Mouse (Mus musculus) mesoderm, embryonic 11.5 days (tissue): ENCODE results near the gene Lztr1.
"Not testable (repeated sequence)": the region's sequence is repeated elsewhere in the genome, so short reads cannot be mapped to it uniquely, and the experiment has no call there.

Experiments used
- DNase-seq: peaks from one replicate; pipeline ENCODE4 v3.0.0-alpha.2; 2012; ENCODE audit warnings: low read depth, low spot score

Gene Lztr1

DNA sequence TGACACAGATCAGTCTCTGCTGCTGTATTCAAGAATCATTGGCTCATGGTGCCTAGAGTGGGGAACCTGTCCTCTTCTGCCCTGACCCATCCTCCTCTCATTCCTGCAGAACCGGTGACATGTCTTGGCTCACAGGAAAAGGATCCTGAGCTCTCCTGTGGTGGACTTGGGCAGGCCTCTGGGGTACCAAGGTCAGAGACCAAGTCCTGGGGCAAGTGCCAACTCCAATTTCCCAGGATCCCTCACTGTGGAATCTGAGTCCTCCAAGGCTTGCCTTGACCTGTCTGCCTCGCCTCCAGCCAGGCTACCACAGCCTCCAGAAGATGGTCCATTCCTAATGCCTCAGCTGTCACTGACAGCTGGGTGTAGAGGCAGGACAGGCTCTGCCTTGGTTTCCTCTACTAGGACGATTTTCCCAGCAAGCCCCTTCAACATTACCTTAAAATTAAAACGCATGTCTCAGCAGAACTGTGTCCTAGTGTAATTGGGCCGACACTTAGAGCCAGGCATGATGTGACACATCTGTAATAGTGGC is 1.4 kb upstream of the Lztr1 start:
- DNase-seq: no peak

DNA sequence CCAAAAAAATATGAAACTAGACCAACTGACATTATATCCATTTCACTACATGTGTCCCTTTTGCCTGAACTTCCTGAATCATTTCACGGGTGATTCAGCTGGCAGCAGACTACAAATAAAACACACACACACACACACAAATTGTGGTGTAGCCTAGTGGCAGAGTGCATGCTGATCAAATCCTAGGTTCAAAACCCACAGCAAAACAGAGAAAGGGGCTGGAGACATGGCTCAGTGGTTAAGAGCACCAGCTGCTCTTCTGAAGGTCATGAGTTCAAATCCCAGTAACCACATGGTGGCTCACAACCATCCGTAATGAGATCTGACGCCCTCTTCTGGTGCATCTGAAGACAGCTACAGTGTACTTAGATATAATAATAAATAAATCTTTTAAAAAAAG is 457 bp upstream of the Lztr1 start:
- DNase-seq: not testable (repeated sequence)

DNA sequence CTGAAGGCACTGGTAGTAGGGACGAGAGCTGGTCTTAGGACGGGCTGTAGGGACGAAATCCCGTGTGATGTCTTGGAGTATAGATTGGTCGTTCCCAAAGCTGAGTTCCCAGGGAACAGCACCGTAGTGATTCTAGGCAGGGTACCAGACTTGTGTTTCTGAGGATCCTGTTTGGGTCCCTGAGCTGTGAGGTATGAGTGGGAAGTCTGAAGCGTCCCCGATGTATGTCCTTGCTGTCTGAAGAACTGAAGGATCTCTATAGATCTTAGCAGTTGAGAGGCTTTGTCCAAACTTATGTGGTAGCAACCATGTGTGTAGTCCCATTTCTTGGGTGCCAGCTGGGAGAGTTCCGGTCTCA is 731 bp downstream of the Lztr1 start:
- no peak for DNase-seq

DNA sequence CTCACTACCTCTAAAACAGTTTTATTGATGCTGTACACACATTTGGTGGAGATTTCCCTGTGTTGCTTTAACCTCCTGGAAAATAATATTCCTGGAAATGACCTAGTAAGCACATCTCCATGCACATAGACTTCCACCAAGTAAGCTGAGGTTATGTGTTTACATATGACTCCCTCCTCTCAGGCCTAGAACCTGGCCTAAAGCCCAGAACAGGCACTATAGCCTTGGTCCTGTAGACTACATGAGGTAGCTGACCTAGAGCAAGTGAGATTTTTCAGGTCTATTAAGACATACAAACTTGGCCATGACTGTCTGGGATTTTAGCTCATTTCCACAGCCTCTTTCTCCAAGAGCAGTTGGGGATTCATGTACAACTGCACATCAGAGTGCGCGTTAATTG is 1.7 kb downstream of the Lztr1 start:
- DNase-seq: no peak

DNA sequence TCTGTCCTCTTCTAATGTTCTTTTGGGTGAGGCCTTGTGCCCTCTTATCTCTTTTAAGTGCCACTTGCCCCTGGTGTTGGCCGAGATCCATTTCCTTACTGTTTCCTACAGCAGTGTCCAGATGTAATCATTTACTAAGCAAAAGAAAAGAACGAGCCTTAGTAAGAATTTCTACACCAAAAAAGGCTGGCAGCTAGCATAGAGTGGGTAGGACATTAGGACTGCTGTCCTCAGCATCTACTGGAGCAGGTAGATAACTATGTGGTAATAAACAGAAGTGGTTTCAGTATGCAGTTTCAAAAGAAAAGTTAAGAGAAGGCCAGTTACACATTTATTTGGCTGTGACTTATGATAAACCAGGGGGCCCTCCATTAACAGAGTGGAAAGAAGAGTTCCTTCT is 2.2 kb downstream of the Lztr1 start:
- DNase-seq: no peak

DNA sequence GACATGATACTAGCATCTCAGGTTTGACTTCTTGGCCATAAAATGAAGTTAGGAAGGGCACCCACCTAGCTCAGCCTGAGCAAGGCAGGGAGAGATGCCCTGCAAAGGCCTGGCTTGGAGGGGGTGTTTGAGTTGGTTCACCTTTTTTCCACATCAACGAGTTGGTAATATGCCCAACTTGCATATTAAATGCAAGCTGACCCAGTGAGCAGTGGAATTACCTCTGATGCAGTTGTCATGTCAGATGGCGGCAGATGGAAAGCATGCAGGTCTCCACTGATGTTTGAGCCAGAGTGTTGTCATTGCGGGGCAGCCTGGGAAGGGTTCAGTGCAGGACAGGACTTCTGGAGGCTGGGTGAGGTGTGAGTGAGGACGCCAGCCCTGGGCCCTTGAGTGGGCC is 2.9 kb downstream of the Lztr1 start:
- DNase-seq: no peak

DNA sequence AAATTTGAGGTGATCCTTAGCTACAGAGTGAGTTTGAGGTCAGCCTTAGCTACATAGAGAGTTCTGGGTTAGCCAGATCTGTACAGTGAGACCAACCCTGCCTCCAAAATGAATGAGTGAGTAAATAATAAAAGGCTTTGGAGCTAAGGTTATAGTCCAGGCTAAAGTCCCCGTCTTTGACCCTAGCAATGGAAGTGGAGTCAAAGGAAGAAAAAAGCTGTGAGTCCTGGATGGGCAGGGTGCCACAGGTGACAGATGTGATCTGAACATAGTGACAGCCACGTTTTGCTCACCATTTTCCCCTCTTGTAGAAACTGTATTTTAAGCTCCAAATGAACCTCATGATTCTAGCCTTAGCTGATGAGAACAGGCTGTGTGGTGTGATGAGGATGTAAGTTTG is 10.4 kb downstream of the Lztr1 start:
- no peak for DNase-seq

DNA sequence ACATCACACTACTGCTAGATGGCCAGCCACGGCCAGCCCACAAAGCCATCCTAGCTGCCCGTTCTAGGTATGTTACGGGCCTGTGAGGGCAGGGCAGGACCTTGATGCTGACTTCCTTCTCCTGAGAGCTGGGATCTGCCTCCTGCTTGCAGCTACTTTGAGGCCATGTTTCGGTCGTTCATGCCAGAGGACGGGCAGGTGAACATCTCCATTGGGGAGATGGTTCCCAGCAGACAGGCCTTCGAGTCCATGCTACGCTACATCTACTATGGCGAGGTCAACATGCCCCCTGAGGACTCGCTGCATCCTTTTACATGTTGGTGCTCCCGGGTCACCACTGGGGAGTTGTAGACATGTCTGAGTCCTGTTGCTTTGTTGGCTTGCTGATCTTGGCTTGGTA is 15.7 kb downstream of the Lztr1 start:
- DNase-seq: no peak

DNA sequence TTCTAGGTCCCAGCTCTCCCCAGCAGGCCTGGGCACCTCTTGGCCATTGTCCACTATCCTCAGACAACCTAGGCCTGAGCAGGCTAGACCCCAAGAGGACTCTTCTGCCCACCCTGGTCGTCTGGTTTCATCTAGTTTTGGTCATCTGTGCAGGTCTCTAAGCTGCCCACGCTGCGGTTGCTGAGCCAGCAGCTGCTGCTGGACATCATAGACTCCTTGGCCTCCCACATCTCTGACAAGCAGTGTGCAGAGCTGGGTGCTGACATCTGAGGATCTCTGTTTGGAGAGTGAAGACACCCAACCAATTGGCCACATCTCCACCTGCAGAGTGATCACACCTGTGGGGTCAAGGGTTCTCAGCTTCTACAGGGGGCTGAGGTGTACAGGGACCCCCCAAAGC is 17.0 kb downstream of the Lztr1 start:
- DNase-seq: no peak

DNA sequence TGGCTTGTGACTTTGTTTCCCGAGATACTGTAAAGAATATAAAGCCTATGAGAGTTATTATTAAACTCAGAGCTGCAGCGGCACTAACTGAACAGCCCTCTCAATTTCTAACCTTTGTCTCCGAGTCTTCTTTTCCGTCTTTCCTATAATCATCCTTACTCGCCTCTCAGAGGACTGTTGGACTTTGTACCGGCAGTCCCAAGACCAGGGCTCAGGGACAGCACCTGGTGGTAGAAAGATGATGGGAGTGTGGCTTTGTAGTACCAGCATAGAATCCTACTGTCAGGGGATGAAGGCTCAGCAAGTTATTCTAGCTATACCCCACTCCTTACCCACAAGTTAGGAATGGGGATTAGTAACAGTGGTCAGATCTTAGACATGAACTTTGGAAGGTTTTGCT is 17.7 kb downstream of the Lztr1 start:
- no peak for DNase-seq

DNA sequence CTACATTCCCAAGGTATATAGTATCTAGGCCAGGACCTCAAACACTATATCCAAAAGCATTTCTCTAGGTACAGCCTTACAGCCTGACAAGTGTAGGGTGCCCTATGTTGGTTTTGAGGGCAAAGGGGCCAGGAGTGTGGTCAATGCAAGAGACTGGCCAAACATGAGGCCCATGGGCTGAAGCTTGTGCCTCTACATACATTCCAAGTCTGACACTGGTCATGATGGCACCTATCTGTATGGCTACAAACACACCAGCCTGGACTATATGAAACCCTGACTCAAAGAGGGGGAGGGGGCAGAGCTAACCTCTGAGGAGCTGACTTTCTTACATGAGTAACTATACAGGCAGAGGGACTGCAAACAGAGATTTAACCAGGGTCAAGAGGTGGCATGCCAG is 19.1 kb downstream of the Lztr1 start:
- no peak for DNase-seq

DNA sequence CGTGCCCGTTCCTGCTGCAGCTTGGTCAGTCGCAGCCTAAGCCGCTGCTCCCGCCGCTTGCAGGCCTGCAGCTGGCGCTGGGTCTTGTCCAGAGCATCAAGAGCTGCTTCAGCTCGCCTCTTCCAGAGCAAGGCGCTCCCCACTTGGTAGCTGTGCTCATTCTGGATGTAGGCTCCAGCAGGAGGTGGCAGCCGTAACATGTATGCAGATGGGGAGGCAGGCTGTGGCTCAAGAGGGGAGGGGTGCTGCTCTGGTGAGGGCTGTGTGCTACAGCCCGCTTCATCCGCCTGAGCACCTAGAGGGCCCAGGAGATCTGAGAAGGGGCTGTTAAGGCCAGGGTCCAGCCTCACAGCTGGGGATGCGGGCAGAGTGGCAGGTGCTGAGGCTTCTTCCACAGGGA is 19.8 kb downstream of the Lztr1 start:
- no peak for DNase-seq

DNA sequence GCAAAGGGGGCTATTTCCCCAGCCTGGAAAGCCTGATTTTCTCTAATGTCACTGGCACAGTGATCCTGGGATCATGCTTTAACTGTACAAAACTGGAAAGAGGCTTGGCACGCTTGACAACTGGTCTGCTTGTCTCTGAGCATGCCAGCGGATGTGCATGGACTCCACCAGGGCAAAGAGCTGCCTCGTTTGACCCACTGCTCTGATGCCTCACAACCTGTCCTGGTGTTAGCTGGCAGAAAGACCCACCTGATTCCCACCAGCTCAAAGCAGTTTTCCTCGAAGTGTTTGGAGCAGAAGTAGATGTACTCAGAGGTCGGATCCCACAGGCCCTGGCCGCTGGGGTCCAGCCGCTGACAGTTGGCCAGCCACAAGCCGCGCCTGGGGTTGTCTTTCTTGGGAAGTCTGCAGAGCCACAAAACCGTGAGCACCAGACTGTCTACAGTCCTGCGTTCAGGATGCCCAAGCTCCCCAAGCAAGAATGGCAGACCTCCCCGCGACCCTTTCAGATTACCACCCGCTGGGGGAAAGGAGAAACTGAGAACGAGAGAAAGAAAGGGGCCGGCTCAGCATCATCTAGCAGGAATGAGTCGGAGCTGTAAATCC is 21.6 kb downstream of the Lztr1 start:
- DNase-seq: no peak

DNA sequence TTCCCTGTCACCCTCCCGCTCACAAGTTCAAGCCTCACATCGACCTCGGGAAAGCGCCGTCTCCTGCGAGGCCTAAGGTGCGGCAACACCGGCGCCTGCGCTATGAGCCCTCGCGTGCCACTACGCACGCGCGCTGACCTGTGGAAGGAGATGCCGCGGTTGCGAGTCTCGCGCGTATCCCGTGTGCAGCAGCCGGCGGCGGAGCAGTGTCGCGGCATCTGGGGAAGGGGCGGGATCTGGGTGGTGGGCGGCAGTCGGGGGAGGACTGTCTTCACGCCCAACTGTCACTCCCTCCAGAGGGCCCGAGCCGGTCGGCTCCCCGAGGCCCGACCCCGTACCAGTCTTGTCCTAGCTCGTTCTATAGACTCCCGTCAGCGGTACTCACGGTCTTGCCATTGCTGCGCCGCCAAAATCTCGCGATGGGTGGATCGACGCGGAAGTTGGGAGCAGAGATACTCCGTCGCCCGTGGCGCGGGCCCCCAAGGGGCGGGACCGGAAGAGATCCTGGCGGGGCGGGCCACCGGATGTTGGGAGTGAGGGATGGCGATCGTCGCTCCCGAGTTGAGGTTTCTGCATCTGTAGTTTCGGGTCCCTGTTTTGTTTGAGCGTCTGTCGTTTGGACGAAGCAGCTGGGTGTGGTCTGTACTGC is 22.3 kb downstream of the Lztr1 start, which contains the start of gene Thap7:
Gene Thap7 (minus strand): TSS at position 497 of the 649 bp plus-strand sequence.
- peak; percentile 98 for DNase-seq

DNA sequence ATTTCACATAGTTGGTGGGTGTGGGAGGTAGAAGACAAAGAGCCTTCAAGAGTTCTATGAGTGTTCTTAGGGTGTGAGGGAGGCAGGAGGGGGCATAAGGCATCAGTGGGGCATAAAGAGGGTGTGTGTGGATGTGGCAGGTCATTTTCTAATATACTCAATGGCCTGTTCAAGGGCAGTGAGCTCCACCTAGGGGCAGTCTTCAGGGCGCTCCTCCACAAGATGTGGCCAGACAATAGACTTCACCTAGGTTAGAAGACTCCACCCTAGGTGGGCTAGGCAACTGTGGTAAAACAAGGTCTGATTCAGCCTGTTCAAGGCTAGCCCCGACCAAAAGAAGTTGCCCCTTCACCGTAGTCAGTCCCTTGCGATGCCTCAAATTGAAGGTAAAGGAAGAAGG is 23.8 kb downstream of the Lztr1 start:
- no peak for DNase-seq

DNA sequence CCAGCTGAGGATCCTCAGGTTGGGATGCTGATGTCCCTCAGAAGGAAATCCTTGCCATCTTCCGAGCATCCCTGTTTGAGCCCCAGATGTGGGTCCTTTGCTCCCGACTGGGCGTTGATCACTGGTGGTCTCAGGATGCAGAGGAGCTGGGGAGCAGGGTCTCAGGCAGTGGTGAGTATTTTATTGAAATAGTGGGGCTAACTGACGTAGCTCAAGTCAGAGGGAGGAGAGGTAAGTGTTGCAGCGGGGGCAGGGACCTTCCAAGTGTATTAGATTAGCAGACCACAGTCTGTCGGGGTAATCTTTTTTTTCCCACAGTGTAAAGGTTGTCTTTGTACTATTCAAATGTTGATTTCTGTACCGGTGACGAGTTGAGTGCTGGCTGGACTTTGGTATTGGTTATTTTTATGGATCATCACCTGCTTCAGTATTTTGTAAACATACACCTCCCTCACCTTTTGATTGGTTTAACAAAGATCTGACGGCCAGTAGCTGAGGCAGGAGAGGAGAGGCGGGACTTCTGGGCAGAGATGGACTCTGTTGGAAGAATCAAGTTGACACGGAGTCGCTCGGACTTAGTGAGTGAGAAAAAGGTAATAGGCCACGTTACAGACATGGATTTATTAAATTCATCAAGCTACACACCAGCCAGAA is 24.3 kb downstream of the Lztr1 start:
- DNase-seq: no peak

DNA sequence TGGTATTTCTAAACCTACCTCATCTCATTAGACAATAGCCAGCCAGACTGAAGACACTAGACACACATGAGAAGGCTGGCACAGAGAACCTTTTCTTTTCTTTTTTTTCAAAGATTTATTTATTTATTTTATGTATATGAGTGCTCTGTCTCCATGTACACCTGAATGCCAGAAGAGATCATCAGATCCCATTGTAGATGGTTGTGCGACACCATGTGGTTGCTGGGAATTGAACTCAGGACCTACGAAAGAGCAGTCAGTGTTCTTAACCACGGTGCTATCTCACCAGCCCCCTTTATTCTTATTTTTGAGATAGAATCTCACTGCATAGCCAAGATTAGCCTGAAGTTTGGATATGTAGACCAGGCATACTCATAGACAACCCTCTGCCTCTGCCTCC is 28.1 kb downstream of the Lztr1 start:
- no peak for DNase-seq

DNA sequence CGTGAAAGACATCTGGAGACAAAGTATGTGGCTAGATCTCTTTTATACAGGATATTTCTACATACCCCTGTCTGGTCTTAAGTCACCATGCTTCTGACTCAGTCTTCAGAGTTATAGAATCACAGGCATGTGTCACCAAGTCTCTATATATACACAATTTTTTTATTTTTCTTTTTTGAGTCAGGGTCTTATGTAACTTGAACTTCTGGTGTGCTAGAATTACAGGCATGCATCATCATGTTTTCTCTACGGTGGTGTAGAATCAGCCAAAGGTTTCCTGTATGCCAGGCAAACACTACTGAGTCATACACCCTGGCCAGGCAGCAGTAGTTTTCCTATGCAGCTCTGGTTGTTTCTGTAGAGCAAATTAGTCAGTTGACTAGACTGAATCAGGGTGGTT is 34.1 kb downstream of the Lztr1 start:
- no peak for DNase-seq

DNA sequence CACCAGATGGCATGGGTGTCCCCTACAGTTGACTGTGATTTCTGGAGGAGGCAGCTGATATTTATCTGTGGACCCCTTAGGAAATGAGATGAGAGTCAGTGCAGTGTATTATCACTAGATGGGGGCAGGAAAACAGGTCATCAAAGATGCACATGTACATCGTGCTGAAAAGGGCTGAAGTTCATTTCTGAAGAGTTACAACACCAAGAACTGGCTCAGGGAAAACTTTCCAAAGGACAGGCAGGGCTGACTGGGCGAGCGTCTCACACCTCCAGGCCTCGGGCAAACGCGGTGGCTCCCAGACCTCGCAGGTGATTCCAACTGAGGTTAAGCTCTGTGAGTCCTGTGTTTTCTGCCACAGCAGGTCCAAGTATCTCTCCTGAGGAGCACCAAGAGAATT is 44.3 kb downstream of the Lztr1 start:
- DNase-seq: no peak

DNA sequence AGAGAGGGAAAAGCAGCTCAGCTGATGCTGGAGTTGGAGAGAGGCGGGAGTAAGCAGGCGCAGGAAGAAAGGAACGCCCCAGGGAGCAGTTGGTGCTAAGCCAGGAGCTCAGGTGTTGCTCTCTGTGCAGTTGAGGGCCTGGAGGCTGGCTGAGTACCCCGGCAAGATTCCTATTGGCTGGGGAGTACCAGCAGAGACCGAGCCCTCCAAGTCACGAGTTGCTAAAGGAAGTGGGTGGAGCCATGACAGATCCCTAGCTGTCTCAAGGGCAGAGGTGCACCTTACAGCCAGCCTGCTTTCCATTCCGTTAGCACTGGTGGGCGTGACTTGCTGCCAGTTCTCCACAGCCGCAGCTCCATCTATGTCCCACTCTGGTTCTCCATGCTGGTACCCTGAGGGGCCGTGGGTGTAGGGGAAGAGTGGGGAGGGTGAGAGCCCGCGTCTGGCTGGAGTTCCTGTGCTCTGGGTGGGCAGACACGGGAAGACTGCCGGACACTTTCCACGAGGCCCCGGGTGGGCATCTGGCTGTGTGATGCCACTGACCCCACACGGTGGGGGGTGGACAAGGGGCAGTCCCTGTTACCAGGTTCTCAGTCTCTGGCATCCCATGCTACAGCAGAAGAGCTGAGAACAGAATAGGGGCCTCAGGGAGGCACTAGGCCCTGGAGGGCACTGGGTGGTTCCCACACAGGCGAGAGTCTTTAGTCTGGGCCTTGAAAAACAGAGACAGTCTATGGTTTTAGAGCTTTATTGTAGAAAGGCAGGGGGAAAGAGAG is 45.6 kb downstream of the Lztr1 start:
- DNase-seq: peak; percentile 76

DNA sequence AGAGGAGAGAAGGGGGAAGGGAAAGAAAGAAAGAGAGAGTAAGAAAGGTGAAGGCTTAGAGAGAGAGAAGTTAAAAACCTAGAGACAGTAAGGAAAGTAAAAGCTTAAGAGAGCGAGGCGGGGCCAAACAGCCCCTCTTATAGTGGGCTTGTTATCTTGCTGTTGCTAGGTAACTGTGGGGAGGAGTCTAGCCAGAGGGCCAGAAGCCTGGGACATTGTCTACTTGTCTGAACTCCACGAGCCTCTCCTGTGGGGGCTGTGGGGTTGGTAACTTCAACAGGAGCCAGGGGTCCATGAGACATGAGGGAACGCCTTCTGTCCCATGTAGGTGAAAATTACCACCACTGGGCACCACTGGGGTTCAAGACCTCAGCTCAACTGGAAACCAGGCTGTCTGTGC is 46.2 kb downstream of the Lztr1 start:
- not testable (repeated sequence) for DNase-seq

DNA sequence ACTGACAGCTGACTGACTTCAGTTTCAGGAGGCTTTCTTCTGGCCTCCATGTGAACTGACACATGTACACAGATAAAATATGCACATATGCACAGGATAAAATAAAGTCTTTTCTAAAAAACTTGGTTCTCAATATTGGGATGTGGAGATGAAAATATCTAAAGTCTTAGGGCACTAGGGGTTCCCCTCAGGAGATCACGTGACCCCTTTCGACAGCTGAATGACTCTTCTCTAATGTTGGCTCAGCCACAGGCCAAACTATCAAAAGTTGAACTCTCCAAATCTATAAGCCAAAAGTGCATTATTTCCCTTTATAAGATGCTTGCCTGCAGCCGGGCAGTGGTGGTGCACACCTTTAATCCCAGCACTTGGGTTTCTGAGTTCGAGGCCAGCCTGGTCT is 47.7 kb downstream of the Lztr1 start:
- DNase-seq: no peak
